Mouse (Mus musculus): ENCODE data around the gene Txndc2. TPM values are rescaled to one million over a fixed set of nuclear protein-coding genes. Genes with fewer than 3 reads are reported as not detected.

The Txndc2 gene
- total and polyA plus RNA-seq, 3 experiments, result not detected

- no peak overlapping the region for H3K9ac ChIP-seq (ENCODE audit: control insufficient read depth, low read depth, low read length, poor library complexity, severe bottlenecking)
- peak overlapping the region; percentile 31; the same call in 1 of the 2 replicates for H3K27ac ChIP-seq (ENCODE audit: control insufficient read depth, low read depth, low read length)
- DNase-seq (ENCODE audit: low read depth, low spot score), result peak; percentile 55
- peaks cover 6 to 72% of the 10 kb centered on the region in 2 experiments for H3K36me3 ChIP-seq (ENCODE audit: control insufficient read depth in 1 of 2, insufficient read depth in 2 of 2, low read length in 2 of 2)
- H3K79me2 ChIP-seq (ENCODE audit: control insufficient read depth, insufficient read depth, low read length, poor library complexity), result peaks cover 79% of the 10 kb centered on the region
- H3K9me3 ChIP-seq (replicated peaks; ENCODE audit: insufficient read depth, low read length), result no peaks in the 10 kb centered on the region
- H3K27me3 ChIP-seq (ENCODE audit: control insufficient read depth in 1 of 2, insufficient read depth in 2 of 2, low read length in 2 of 2), result no peaks in the 10 kb centered on the region
- H3K4me3 ChIP-seq (ENCODE audit: control insufficient read depth in 1 of 2, insufficient read depth in 1 of 2, low read depth in 2 of 2, low read length in 2 of 2), result no peak overlapping the region
- peaks cover 41 to 49% of the 10 kb centered on the region in 2 experiments for H3K4me1 ChIP-seq (ENCODE audit: control insufficient read depth in 1 of 2, insufficient read depth in 2 of 2, low read length in 2 of 2)
- no peak for TF ChIP-seq RCOR1 (IDR thresholded peaks at IDR 0.05; ENCODE audit: low read depth, low read length)
- TF ChIP-seq E2F4 (IDR thresholded peaks at IDR 0.05; ENCODE audit: borderline replicate concordance, low read depth, low read length), result no peak
- TF ChIP-seq ZKSCAN1 (IDR thresholded peaks at IDR 0.05; ENCODE audit: low read depth, low read length), result no peak
- peak; percentile 52 for TF ChIP-seq SIN3A (IDR thresholded peaks at IDR 0.05; ENCODE audit: low read length)
- TF ChIP-seq MEF2A (IDR thresholded peaks at IDR 0.05; ENCODE audit: extremely low read depth, insufficient replicate concordance, low read depth, low read length, poor library complexity, severe bottlenecking), result no peak
- TF ChIP-seq ZC3H11A (IDR thresholded peaks at IDR 0.05; ENCODE audit: low read depth, low read length), result no peak
- no peak for TF ChIP-seq JUND (IDR thresholded peaks at IDR 0.05; ENCODE audit: low read depth, low read length)
- TF ChIP-seq GATA1 (IDR thresholded peaks at IDR 0.05; ENCODE audit: low read depth, low read length), result no peak
- TF ChIP-seq SMC3 (IDR thresholded peaks at IDR 0.05; ENCODE audit: low read depth, low read length), result no peak
- TF ChIP-seq ZNF384 (IDR thresholded peaks at IDR 0.05; ENCODE audit: low read depth, low read length), result peak; percentile 64
- peak; percentile 60 for TF ChIP-seq ELF1 (IDR thresholded peaks at IDR 0.05; ENCODE audit: low read depth, low read length)
- TF ChIP-seq MXI1 (IDR thresholded peaks at IDR 0.05; ENCODE audit: low read depth, low read length), result peak; percentile 56
- no peak for TF ChIP-seq POLR2AphosphoS2 (IDR thresholded peaks at IDR 0.05; ENCODE audit: low read length)
- TF ChIP-seq CTCF (IDR thresholded peaks at IDR 0.05 in 2 of 3, conservative IDR thresholded peaks at IDR 0.05 in 1 of 3; ENCODE audit: control insufficient read depth in 1 of 3, insufficient read depth in 1 of 3, low read depth in 2 of 3, low read length in 3 of 3, poor library complexity in 1 of 3, severe bottlenecking in 1 of 3), result no peak
- peak; percentile 45; the same call in 1 of the 2 replicates for TF ChIP-seq MYB (IDR thresholded peaks at IDR 0.05; ENCODE audit: low read depth, low read length)
- no peak for TF ChIP-seq USF1 (IDR thresholded peaks at IDR 0.05; ENCODE audit: low read depth, low read length)
- TF ChIP-seq NRF1 (IDR thresholded peaks at IDR 0.05; ENCODE audit: insufficient read depth, low read depth, low read length, poor library complexity, severe bottlenecking), result no peak
- no peak for TF ChIP-seq NELFE (IDR thresholded peaks at IDR 0.05; ENCODE audit: low read depth, low read length)
- no peak for TF ChIP-seq CHD2 (IDR thresholded peaks at IDR 0.05; ENCODE audit: low read length)
- TF ChIP-seq RAD21 (IDR thresholded peaks at IDR 0.05; ENCODE audit: low read depth, low read length), result no peak
- no peak for TF ChIP-seq POLR2AphosphoS5 (IDR thresholded peaks at IDR 0.05; ENCODE audit: borderline replicate concordance, low read depth, low read length)
- no peak for TF ChIP-seq CHD1 (IDR thresholded peaks at IDR 0.05; ENCODE audit: low read depth, low read length)
- no peak; the same call in 1 of the 2 replicates for TF ChIP-seq ETS1 (IDR thresholded peaks at IDR 0.05; ENCODE audit: low read depth, low read length)
- TF ChIP-seq MAX (IDR thresholded peaks at IDR 0.05; ENCODE audit: low read length), result 0 out of 2 replicates have a peak, but pooled peaks have one; percentile 9
- TF ChIP-seq USF2 (IDR thresholded peaks at IDR 0.05; ENCODE audit: borderline replicate concordance in 1 of 2, insufficient read depth in 1 of 2, low read depth in 1 of 2, low read length in 2 of 2), result no peak
- no peak for TF ChIP-seq POLR2A (IDR thresholded peaks at IDR 0.05; ENCODE audit: control insufficient read depth in 1 of 2, insufficient read depth in 1 of 2, low read depth in 1 of 2, low read length in 2 of 2, poor library complexity in 1 of 2)
- no peak for TF ChIP-seq ZMIZ1 (IDR thresholded peaks at IDR 0.05; ENCODE audit: low read depth, low read length)
- TF ChIP-seq TBP (IDR thresholded peaks at IDR 0.05; ENCODE audit: low read depth, low read length), result no peak
- no peak for TF ChIP-seq BHLHE40 (IDR thresholded peaks at IDR 0.05; ENCODE audit: borderline replicate concordance, low read depth, low read length)
- no peak for TF ChIP-seq MAZ (IDR thresholded peaks at IDR 0.05; ENCODE audit: low read depth, low read length)
- no peak for TF ChIP-seq KAT2A (conservative IDR thresholded peaks at IDR 0.05; ENCODE audit: low read depth, low read length)
- peak; percentile 40 to 55; a peak in 2 of 4 replicates for TF ChIP-seq EP300 (IDR thresholded peaks at IDR 0.05; ENCODE audit: low read depth in 1 of 2, low read length in 2 of 2)
- TF ChIP-seq HCFC1 (IDR thresholded peaks at IDR 0.05; ENCODE audit: low read depth, low read length), result 0 out of 2 replicates have a peak, but pooled peaks have one; percentile 8
- no peak for TF ChIP-seq TCF12 (IDR thresholded peaks at IDR 0.05; ENCODE audit: low read depth, low read length)
- TF ChIP-seq TAL1 (IDR thresholded peaks at IDR 0.05; ENCODE audit: low read length), result no peak
- no peak for TF ChIP-seq UBTF (IDR thresholded peaks at IDR 0.05; ENCODE audit: borderline replicate concordance, insufficient read depth, low read depth, low read length)
These were observed 34.2 kb downstream of the Txndc2 start for GRCm38 (mm10) chr17:65607574-65608311.
